Mouse (Mus musculus) erythroblast, adult 5-6 weeks (primary cell): ENCODE data around the gene Zfp518a. TPM values are rescaled to one million over a fixed set of nuclear protein-coding genes. Genes with fewer than 3 reads are reported as not detected.
A peak's percentile ranks its signal among the peaks of the same experiment; 100 is the strongest.

Experiments
- ATAC-seq: replicated peaks from 2 replicates; pipeline ENCODE4 v1.8.0; 2016; ENCODE audit warnings: moderate number of reproducible peaks, mild to moderate bottlenecking, moderate TSS enrichment, inconsistent platforms; ENCODE audit not compliant: poor library complexity, low FRiP score, severe bottlenecking
- total RNA-seq, 2 experiments: library from RNA; stranded (forward) in 1 of 2; stranded (reverse) in 1 of 2; fragments of 150-400 nt in 1 of 2; fragments of 200-764, 138-1000 nt in 1 of 2; gene quantifications; 2 replicates each; pipeline versions ENCODE4 v1.2.3 to v1.2.4; 2015 to 2017; ENCODE audit warnings: low replicate concordance in 2 of 2

The Zfp518a gene
- total RNA-seq (2015; ENCODE audit: low replicate concordance) (6.9 and 9.0 TPM in 2 replicates), total RNA-seq (2017; ENCODE audit: low replicate concordance) (6.3 and 9.3 TPM in 2 replicates)

DNA sequence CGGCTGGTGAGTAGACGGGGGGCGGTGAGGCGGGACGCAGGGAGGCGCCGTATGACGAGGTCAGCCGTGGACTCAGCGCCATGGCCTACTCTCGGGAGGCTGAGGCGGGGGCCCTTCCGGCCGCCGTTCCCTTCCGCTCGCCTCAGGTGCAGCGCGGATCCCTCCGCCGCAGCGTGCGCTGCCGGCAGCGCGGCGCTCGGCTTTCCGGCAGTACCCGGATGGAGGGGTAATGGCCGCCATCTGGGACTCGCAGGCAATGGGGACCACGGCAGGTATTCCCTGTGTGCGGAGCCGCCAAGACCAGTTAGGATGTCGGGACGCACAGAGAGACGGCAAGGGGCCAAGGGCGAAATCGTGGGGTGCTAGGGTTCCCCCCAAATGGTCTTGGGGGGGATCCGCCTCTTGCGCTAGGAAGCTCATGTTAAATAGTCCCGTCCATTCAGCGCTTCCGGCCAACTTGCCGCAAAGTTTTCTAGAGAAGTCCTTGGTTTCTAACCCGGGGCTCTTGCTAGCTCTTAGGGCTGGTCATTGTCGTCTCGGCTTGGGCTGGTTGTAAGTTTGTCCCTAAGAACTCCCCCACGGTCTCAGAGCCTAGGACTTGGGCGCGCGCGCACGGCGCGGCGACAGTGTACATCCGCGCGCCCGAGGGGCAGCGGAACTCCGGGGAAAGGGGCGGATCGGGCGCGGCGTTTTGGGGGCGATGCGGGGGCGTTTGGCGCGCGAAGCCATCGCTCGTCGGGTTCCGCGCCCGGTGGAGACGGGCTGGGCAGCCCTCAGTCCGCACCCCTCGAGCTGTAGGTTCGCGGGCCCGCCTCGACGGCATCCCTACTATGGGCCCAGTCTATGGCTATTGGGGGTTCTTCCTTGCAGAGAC, at the start of gene Zfp518a:
Gene Zfp518a (plus strand): TSS at position 187 of the 874 bp plus-strand sequence.
- peak; percentile 91 for ATAC-seq

DNA sequence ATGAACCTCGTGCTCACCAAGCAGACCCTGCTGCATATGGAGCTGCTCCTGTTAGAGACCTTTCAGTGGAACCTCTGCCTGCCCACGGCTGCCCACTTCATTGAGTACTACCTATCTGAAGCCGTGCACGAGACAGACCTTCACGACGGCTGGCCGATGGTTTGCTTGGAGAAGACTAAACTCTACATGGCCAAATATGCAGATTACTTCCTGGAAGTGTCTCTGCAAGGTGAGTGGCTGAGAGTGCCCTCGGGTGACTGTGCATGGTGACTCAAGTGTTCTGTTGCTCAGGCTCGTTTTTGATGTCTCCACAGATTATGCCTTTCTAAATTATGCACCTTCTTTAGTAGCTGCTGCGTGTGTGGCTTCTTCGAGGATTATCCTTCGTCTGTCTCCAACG, 49.8 kb upstream of the Zfp518a start:
- no peak for ATAC-seq

DNA sequence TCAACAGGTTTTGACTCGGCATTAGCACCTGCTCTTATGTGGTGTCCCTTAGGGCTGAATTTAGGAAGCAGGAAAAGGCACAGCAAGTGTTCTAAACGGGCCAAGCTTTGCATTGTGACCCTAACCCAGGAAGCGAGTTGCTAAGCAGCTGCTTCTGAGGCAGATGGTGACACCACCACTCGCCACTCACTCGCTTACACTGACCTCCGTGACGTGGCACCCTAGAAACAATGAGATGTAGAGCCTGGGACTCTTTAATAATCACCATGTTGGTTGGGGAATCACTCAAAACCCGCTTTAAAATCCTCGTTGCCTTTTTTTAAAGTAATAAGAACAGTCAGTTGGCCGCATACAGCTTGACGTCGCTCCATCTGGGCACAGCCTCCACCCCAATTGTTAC, 45.1 kb upstream of the Zfp518a start:
- no peak for ATAC-seq

- ATAC-seq, result no peak
Observed at GRCm38 (mm10) chr19:40859555-40859954, 35.0 kb upstream of the Zfp518a start.

DNA sequence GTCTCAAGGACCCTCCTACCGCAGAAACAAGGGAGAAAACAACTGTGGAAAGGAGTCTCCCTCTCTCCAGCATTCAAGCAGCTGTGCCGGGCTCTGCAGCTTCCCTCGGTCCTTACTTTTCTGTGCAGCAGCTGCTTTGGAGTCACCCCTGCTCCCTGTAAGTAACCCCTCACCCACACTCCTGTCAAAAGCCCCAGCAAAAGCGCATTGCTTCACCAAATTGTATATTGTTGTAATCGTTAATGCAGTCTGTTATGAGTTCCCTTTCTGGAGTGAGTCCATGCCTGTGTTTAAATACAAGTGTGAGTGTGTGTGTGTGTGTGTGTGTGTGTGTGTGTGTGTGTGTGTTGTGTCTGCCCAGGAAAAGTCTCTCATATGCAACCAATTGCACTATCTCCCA, 26.2 kb upstream of the Zfp518a start:
- ATAC-seq, result no peak

DNA sequence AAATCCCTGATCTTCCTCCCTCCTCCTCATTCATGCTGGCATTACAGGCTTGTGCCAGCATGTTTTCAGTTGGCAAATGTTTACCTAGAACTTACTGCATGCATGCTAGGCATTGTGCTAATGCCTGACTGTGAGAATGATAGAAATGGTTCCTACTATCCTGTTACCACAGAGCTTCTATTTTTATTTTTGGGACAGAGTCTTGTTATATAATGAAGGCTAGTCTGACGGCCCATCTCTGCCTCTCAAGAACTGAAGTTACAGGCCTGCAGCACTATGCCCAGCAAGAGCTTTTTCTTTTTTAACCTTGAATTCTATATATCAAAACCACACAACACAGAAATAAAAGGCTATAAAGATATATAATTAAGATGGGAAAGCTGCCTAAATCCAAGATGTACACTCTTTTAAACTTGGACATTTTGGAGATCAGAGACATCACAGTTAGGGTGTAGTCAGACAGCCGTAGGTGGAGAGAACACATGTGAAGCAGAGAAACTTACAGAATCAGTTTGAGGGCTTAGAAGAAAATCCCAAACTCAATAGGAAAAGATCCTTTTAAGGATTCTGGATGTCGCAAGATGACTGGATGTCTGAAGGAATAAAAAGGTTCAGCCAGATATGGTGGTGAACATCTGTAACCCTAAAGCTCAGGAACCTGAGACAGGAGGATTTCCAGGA, 24.9 kb upstream of the Zfp518a start:
- ATAC-seq, result no peak

GRCm38 (mm10) chr19:40872955-40873665, 21.4 kb upstream of the Zfp518a start:
- ATAC-seq, result peak; percentile 82

GRCm38 (mm10) chr19:40881700-40882099, 12.8 kb upstream of the Zfp518a start:
- no peak for ATAC-seq

DNA sequence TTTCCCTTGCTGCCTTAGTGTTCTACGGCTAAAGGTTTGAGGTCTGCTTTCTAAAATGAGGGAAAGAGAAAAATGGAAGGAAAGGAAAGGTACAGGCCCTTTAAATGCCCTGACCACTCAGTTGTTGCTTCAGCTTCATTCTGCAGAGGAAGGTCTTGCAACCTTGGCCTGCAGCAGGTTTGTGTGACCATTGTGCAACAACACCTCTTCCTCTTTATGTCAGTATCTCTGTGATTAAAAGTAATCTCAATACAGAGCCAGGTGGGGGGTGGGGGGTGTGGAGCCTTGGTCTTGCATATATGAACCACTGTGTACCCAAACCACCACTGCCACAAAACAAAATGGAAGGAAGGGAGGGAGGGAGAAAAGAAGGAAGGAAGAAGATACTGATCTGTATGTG, 5.6 kb upstream of the Zfp518a start:
- no peak for ATAC-seq

DNA sequence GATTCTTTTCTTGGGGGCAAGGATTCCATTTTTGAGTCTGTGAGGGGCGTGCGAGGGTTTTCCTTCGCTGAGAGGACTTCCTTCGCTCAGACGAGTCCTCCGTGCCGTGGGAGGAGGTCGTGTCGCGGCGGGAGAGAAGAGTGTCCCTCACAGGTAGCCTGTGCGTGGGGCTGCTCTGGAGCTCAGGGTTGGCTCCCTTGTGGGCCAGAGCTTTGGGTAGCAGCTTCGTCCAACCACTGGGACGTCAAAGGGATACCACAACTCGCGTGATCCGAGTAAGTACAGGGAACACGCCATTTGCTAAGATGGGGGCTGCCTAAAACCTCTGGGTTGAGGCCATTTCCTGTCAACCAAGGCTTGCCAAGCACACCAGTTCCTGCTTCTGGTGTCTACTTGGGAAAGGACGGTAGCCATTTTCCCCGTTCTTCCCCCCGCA, 416 bp upstream of the Zfp518a start:
- ATAC-seq, result no peak

- ATAC-seq, result no peak
Observed at GRCm38 (mm10) chr19:40895393-40895703, 843 bp downstream of the Zfp518a start.

DNA sequence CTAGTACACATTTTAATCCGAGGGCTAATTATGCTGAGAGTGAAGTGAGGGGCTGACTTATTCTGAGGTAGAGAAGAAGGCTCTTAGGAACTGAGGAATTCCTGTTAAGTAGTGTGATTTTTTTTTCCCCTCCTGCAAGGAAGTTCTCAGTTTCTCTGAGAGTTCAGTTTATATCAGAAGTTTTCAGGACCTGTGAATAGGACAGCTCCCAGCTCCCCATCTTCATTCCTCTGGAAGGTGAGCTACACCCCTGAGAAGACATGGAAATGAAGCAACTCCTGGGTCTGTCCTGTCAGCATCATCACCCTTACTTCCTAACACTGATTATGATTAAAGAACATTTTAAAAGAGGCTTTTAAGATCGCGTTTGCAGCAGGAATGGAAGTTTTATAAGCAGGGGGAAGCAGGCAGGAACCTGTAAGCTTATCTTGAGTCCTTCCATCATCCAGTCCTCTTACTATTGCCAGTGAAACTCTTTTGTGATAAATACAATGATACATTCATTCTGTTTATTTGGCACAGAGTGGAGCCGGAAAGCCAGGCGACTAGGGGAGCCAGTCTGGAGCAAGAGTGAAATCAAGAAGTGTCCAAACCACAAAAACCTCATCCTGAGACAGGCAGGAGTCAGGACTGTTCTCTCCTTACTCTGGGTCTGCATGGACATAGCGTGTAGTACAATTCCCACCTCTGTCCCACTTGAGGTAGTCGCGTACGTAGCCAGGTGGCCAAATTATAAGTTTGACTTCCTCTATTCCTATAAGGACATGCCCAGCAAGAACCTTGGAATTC, 37.3 kb downstream of the Zfp518a start:
- ATAC-seq, result no peak

DNA sequence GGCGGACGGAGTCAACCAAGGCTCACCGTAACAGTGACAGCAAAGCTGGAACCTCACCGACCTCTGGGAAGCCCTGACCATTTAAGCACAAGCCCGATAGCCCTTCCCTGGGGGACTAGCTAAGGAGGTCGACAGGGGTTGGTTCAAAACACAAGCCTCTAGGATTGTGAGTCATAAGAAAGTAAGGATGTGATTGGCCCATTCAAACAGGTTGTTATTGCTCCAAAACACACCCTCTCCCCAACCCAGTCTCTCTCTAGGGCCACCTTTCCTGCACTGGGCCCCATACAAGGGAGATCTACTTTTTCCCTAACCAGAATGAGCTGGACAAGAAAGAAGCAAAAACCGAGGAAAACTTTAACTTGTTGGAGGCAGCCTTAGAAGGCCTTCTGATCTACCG, 40.9 kb downstream of the Zfp518a start:
- ATAC-seq, result no peak

- no peak for ATAC-seq
Observed at GRCm38 (mm10) chr19:40936038-40936437, 41.5 kb downstream of the Zfp518a start.

GRCm38 (mm10) chr19:40943552-40943951, 49.0 kb downstream of the Zfp518a start:
- ATAC-seq, result no peak

- ATAC-seq, result no peak
Observed at GRCm38 (mm10) chr19:40946937-40947577, 52.6 kb downstream of the Zfp518a start.

DNA sequence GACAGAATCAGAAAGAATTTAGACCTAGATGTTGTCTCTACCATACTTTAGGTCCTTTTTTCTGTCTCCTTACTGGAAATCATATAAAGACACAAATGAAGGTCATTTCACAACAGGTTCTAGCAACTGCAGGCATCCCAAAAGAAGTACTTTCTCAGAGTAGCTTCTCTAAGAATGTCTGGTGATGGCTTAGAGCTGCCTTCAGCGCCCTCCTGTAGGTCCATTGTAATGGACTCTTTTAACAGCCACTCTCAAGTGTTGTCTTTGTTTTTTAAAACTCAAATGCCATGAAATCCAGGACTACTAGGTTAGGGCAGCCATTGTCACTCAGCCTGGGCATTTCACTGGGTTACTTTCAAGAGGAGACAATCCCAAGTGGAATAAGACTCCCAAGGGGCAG, 64.5 kb downstream of the Zfp518a start:
- no peak for ATAC-seq

DNA sequence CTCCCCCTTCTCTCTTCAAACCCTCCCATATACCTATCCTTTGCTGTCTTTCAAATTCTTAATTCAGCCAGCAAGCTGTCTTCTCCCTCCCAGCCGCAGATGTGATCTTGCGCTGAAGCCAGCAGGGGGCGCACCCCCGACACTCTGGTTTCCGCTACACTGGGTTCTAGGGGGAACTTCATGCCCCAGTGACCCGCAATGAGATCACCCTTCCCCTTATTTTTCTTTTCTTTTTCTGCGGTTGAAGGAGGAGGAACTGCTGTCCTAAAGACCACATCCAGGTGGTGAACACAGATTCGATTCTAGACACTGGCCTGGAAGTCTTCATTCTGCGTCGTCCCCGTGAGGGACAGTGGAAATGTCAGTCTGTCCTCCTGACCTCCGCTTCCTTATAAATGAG, 68.5 kb downstream of the Zfp518a start:
- peak; percentile 71; the same call in 1 of the 2 replicates for ATAC-seq

DNA sequence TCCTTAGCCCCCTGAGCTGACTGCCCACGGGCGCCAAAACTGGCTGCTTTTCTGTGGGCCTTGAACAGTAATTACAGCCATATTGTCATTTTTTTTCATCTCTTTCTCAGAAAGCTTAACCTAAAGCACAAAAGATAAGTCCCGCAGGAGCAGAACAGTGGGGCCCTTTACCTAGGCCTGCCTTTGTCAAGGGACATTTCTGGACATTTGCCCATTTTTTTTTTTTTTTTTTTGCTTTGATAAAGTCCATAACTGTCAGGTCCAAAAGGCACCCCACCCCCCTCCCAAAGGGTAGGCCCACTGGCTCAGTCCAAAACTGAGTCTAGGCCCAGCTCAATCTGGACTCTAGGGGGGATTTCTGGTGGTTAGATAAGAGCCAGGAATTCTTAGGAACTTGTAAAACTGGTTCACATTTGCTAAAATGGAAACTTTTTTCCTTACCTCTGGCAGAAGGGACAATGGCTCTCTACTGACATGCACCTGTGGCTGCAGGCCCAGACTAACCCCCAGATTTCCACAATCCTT, 69.9 kb downstream of the Zfp518a start:
- no peak for ATAC-seq
